Mouse (Mus musculus): Measurements from ENCODE around the gene Lcorl.

Gene Lcorl

DNA sequence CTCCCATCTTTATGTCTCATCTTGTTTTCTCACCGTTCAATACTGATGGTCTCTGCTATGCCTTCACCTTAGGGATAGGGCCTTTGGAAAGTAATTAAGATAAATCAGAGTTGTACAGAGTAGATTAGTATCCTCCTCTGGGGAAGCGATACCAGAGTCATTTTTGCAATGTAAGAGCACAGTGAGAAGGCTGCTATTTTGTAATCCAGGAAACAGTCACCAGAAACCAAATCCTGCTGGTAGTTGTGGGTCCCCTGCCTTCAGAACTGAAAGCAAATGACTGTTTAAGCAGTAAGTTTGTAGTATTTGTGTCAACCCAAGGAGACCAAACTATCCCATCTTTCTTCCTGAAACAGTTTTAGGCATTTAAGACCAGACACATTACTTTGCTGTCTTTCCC lies 147.8 kb downstream of the Lcorl start:
- 90% methylated on average over 2 of the region's 2 CpGs for WGBS

DNA sequence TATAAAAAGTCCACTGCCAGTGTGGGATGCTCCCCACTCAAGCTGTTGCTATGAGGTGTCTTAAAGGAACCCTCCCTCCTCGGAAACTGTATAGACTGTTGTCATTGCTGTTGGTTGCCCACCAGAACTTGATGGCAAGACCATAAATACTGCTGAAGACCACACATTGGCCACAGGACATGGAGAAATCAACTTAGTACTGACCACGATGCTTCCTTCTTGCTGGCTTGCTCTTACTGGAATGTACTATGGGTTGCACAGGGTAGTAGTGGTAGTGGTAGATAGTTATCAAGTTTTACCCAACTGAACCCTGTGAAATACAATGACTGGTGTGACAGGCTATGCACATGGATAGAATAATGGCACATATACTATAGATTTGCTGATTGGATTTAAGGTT lies 150.6 kb downstream of the Lcorl start:
- WGBS: 76% methylated on average over 2 of the region's 2 CpGs

DNA sequence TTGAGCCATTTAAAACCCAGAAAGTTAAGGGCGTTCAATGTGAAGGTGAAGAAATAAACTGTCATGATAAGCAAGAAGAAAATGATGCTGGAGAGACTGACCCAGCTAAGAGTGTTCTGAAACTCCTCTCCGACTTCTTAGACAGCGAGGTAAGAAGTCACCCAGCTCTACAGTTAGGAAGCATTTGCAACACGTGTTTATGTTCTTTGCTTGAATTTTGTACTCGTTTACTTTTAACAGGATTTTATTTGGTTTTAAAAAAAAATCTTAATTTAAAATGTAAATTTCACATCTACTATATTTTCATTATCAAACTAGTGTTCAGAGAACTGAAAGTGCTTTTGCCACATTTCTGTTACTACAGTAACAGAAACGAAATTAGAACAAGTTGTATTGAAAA lies 165.7 kb downstream of the Lcorl start:
- WGBS: 80% methylated on average over 6 of the region's 6 CpGs

DNA sequence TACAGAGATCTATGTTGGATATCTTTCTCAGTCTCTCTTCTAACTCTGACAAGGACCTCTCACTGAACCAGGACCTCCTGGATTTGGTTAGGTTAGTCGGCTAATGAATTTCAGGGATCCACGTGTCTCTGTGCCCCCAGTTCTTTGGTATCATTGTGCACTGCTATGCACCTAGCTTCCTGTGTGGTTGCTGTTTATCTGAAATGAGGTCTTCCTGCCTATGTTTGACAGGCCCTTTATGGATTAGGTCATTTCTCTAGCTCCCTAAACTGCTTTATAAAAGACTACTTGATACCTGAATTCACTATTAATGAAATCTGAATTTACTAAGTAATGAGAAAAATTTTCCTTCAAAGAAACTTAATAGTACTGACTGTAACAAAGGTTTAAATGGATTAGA lies 166.6 kb downstream of the Lcorl start:
- 73% methylated on average over 2 of the region's 2 CpGs for WGBS

DNA sequence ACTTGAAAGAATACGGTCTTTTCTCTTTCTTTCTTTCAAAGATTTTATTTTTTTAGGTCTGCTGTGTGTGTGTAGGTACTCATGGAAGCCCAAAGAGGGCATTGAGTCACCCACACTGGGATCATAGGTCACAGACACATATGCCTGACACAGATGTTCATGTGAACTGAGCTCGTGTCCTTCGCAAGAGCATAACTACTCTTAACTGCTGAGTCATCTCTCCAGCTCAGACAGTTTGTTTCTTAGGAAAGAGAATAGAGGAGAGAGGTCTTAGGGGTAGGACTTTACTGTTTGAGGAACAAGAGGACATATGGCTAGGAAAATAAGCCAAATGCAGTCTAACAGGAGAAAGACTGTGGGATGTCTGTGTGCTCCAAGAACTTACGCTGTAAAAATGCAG lies 168.3 kb downstream of the Lcorl start:
- 62% methylated on average over 4 of the region's 4 CpGs for WGBS

DNA sequence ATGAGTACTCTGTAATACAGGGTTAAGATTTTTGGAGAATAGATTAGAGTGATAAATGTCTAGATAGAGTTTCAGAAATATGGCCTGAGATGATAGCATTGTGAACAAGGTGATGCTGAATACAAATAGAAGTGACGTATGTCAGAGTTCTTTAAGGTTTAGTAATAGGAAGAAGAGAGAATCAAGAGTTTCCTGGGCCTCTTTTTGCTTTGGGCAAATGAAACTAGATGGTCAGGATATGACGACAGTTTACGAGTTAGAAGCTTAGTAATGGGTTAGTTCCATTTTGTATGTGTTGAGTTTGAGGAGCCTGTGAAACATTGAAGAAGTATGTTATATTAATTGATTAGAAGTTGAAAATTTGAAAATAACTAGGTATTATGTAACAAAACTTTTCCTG lies 171.2 kb downstream of the Lcorl start:
- WGBS: 98% methylated on average over 3 of the region's 3 CpGs

DNA sequence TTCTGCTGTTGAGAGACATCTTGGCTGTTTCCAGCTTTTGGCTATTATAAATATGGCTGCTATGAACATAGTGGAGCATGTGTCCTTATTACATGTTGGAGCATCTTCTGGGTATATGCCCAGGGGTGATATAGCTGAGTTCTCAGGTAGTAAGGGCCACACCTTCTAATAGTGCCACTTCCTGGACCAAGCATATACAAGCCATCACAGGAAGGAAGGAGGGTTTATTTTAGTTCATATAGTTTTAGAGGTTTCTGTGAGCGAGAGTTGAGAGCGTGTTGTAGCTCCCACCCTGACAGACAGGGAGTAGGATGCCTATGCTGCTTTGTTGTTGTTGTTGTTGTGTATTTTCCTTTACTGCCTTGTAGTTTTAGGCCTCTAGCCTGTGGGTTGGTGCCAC lies 172.2 kb downstream of the Lcorl start:
- 97% methylated on average over 2 of the region's 2 CpGs for WGBS

DNA sequence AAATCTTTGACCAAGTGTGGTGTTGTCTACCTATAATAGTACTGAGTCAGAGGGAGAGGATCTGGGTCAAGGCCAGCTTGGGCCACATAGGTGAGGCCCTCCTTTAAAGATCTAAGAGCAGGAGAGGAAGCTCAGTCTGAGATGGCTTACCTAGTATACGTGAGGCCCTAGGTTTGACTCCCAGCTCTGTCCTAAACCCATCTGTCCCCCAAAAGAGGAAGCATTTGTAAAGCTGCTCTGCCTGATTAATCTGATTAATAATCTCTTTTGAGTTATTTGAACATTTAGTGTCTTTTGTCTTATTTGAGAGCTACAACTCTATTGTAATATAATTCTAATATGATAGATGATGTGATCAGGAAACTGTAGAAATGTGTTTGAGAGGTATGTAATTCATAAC lies 174.0 kb downstream of the Lcorl start:
- 97% methylated on average over 1 of the region's 1 CpGs for WGBS

DNA sequence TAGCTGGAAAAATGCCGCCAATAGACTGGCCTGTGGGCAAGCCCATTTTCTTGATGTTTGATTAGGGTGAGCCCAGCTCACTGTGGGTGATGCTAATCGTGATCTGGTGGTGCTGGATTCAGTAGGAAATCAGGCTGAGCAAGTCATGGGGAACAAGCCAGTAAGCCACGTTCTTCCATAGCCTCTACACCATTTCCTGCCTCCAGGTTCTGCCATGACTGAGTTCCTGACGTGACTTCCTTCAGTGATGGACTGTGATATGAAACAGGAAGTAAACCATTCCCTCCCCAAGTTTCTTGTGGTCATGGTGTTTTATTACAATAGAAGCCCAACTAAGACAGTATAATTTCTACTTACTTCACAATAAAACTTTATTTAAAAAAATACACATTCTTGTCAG lies 179.8 kb downstream of the Lcorl start:
- 82% methylated on average over 4 of the region's 4 CpGs for WGBS

DNA sequence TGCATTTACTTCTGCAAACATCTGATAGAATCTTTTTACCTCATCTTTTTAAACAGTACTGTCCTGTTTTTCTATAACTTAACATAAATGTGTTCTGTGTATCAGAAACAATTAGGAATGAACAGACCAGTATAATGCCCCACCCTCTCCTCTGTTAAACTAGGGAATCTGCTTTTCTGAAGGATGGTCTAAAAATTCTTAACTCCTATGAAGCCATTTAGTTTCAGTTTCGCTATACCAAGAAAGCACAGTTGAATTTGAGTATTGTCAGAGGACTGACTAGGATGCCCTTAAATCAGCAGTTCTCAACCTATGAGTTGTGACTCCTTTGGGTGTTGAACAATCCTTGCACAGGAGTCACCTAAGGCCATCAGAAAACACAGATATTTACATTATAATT lies 182.4 kb downstream of the Lcorl start:
- 94% methylated on average over 1 of the region's 1 CpGs for WGBS

DNA sequence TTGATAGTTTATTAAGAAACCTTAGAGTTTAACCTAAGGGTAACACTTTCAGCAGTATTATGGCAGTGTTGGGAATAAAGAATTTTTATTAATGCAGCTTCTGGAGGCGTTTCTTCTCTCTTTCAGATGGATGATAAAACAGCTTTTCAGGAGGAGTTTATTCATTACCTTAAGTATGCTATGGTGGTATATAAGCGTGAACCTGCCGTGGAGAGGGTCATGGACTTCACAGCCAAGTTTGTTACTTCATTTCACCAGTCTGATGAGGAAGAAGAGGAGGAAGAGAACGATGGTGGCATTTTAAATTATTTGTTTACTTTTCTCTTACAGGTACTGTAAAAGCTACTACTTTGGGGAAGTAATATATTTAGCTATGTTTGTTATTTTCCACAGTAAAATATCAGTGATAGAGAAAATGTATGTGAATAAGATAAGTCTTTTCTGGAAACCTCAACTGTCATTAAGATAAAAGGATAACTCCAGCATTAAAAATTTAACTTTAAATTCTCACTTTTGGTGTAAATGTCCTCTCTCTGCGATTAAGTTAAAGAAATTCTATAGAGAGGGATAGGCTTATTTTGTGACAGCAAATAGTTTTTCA lies 186.4 kb downstream of the Lcorl start:
- 50% methylated on average over 5 of the region's 5 CpGs for WGBS

DNA sequence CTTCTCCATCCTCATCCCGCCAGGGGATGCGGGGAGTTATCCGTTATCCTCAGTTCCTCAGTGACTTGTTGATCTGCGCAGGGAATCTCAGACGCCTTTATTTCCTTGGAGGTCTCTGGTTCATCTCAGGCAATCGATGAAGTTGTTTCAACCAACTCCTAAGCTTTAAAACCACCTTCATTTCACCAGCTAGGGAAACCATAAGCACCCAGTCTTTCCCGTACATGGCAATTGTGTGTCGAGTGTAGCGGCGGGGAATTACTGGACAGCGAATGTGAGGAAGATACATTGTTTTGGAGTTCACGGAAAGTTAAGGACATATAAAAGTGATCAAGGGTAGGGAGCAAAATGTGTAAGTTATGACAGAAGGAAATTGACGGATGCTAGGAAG lies 187.1 kb downstream of the Lcorl start:
- 2% methylated on average over 13 of the region's 13 CpGs for WGBS

DNA sequence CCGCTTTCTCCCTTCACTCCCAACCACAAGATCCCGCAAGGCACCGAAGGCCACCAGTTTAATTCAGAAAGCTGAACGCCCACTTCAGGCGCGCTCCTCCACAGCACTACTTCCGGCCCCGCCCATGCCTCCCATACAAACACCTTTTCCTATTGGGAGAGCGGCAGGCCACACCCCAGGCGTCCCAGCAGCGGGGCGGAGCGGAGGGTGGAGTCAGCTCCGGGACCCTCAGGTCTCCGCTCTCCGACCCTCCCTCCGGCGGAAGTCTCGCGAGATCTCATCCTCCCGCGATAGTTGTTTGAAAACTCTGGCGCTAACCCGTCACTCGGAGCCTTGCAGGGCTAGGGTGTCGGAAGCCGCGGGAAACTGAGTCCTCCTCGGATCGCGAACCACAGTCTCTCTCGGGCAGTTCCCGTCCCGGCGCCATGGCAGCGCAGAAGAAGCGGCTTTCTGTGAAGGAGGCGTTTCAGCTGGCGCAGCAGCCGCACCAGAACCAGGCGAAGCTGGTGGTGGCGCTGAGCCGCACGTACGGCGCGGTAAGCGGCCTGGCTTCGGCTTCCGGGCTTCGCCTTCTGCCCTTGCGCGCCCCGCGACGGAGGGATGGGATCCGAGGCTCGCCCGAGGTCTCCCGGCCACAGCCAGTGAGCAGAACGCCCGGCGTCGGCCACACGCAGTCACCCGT lies 187.7 kb downstream of the Lcorl start, which contains the start of gene Ncapg:
TSS of gene Ncapg (plus strand) at position 322 of the 682 bp plus-strand sequence.
- WGBS: under 1% methylated on average over 66 of the region's 66 CpGs

DNA sequence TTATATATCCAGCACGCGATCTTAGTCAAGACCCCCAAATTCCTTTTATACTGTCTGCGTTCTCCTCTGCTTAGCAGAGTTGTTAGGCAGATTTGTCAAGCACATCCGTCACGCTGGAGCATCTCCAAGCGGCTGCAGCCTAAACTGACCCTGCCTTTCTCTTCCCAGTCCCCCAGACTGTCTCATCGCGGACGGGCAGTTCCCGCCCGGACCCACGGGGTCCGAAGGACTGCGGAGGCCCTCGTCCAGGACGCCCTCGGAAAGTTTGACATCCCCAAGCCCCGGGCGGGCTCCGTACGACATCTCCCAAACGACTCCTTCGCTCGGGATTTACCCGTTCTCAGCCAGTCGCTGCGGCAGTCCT lies 188.2 kb downstream of the Lcorl start:
- whole genome bisulfite sequencing: under 1% methylated on average over 27 of the region's 27 CpGs

DNA sequence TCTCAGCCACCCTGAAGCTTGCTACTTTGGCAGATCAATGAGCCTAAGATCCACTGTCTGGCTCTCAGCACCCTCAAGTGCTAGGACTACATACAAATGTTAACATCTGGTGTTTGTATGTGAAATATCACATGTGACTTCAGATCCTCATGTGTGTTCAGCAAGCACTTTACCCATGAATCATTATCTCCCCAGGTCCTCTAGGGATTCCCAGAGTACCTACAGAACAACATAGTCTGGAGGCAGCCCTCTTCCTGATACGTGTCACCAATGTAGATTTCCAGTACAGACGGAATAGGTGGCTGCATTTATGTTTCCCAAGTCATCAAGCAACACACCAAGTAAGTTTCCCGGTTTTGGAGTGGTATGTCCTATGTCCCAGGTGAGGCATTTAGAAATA lies 188.6 kb downstream of the Lcorl start:
- WGBS: under 1% methylated on average over 3 of the region's 3 CpGs

DNA sequence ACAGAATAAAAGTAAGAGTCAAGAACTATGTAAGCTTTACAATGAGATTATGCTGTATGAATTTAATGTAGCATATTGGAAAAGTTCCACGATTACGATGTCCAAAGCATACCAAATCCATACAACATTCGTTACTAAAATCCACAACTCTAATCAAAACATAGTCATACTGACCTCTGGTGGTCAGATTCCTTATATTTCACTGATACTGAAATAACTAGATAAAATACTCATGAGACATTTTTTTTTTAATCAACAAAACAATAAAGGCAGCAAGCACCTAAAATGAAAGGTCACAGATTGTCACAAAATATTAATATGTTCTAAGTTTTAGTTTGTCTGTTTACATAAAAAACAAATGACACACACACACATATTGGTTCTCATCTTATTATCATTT lies 189.1 kb downstream of the Lcorl start:
- 3% methylated on average over 3 of the region's 3 CpGs for WGBS

DNA sequence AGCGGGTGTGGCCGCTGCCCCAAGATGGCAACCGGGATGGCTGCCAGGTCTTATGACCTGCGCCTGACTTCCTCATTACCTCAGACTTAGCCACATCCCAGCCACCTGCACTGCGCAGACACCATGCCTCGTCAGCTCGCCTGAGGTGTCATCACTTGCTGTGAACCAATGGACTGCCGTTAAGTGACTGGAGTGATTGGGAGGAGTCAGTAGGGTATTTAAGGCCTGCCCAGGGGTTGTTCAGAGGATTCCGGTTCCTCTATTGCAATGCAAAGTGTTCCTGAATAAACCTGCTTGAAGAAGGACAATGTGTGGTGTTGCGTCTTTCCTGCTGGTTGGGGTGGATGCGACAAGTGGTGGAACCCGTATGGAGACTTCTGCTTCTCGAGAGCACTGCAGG lies 199.0 kb downstream of the Lcorl start:
- WGBS: 97% methylated on average over 13 of the region's 13 CpGs

DNA sequence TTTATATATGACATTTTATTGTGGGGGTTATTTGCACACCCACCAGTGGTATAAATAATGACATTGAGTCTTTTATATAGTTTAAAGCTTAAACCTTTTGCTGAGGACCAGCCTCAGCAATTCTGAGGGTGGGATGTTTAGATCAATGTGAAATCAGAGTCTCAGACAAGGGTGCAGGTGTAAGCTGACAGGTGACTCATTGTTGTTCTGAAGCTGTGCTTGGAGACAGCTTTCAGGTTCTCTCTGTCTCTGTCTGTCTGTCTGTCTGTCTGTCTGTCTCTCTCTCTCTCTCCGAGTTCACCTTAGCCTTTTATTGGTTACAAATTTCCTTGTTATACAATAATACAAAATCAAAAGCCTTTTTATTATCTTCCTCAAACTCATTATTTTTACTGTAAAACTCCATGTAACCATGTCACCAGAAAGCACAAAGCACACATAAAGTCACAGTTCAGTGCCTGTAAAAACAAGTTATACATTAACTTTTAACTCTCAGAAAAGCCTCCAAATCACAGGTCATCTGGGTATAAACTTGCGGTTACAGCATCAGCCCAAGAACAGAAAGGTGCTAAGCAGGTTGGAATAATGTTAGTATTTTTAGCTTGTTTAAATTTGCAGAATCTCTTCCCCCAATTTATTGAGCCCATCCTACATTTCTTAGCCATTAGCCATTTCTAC lies 206.2 kb downstream of the Lcorl start:
- WGBS: 97% methylated on average over 2 of the region's 2 CpGs
